27 mouse cellular contexts compared by ENCODE assay signal in genomic region chr11:90614743-90615142, GRCm38 (mm10). TPM values are rescaled to one million over a fixed set of nuclear protein-coding genes. Genes with fewer than 3 reads are reported as not detected.
DNase-seq lines count a peak whose midpoint lies in the region; ATAC-seq and TF ChIP-seq lines count a peak whose summit lies in the region.
"Had no signal": no experiment of that assay in that cellular context is flagged by ENCODE, and none has a peak within 500 bp of the region (broad histone marks: within the 10 kb centered on the region; RNA-seq: fewer than 3 reads in every experiment).

No protein-coding gene starts in this region.

- H3K4me3 ChIP-seq in G1E (ENCODE audit: low read depth, low read length) = no peak overlapping the region
- H3K4me3 ChIP-seq: forebrain, embryonic 10.5 days; forebrain, embryonic 13.5 days; heart, embryonic 15.5 days; hindbrain, embryonic 12.5 days; hindbrain, embryonic 15.5 days; intestine, embryonic 15.5 days had no signal

- H3K4me1 ChIP-seq in G1E (ENCODE audit: insufficient read depth, low read depth, low read length) = peaks cover 14% of the 10 kb centered on the region
- H3K4me1 ChIP-seq: forebrain, embryonic 10.5 days; forebrain, embryonic 13.5 days; heart, embryonic 15.5 days; hindbrain, embryonic 12.5 days; hindbrain, embryonic 15.5 days; intestine, embryonic 15.5 days had no signal

- no peaks in the 10 kb centered on the region for H3K27me3 ChIP-seq in G1E (ENCODE audit: insufficient read depth, low read length)
- H3K27me3 ChIP-seq: CH12.LX; forebrain, embryonic 13.5 days; heart, embryonic 15.5 days; hindbrain, embryonic 12.5 days; hindbrain, embryonic 15.5 days; intestine, embryonic 15.5 days; Patski had no signal

- peaks cover 28% of the 10 kb centered on the region for H3K36me3 ChIP-seq in G1E (replicated peaks)
- H3K36me3 ChIP-seq: hindbrain, embryonic 15.5 days; intestine, embryonic 15.5 days had no signal

- ATAC-seq in G1E (ENCODE audit: extremely low read depth, insufficient number of reproducible peaks, low FRiP score, poor library complexity, severe bottlenecking) = peak; percentile 70
- peak; percentile 51 for ATAC-seq in common myeloid progenitor, adult 5-6 weeks (replicated peaks; ENCODE audit: low read depth, poor library complexity, severe bottlenecking)
- ATAC-seq in megakaryocyte-erythroid progenitor cell, adult 5-6 weeks (replicated peaks; ENCODE audit: low FRiP score, low TSS enrichment, poor library complexity, severe bottlenecking) = peak; percentile 81
- ATAC-seq: forebrain, embryonic 13.5 days; forebrain, embryonic 16.5 days; intestine, embryonic 15.5 days; Patski had no signal

- DNase-seq in 416B (ENCODE audit: low read depth) (peak; percentile 83), G1E (ENCODE audit: low spot score) (no peak)
- DNase-seq in T-cell, adult 2 months (ENCODE audit: low spot score) = no peak
- DNase-seq in retina, embryonic 14.5 days (ENCODE audit: low spot score) = no peak
- DNase-seq: adrenal gland, adult 2 months; adrenal gland, postnatal 14 days; cerebellum, adult 11-12 months; cerebellum, adult 8-10 months; cerebellum, postnatal 10 days; cerebellum, postnatal 36 days; gastrocnemius, postnatal 10 days; gastrocnemius, postnatal 36 days; heart, adult 11 months; heart, postnatal 10 days; heart, postnatal 4 days; kidney, adult 18-20 months had no signal

- no peaks in the 10 kb centered on the region for H3K9me3 ChIP-seq in G1E (replicated peaks)
- H3K9me3 ChIP-seq: forebrain, embryonic 10.5 days; forebrain, embryonic 13.5 days; heart, embryonic 15.5 days; hindbrain, embryonic 12.5 days; hindbrain, embryonic 15.5 days; intestine, embryonic 15.5 days had no signal

- TF ChIP-seq CTCF in G1E (IDR thresholded peaks at IDR 0.05; ENCODE audit: low read depth, low read length) = no peak

RNA-seq across cellular contexts. Expression of gene Stxbp4, which starts 23.1 kb away (rescaled TPM):
- total RNA-seq in G1E (2014; fragmentation: Nextera tagmentation) (23.5 and 25.2 TPM in 2 replicates), G1E (2017) (6.2 and 8.2 TPM in 2 replicates)
- polyA plus RNA-seq in G1E (2012) = 0.22 and 0.28 TPM in 2 replicates
- total RNA-seq in common myeloid progenitor, adult 5-6 weeks (2017) = 9.0 and 9.1 TPM in 2 replicates
- total RNA-seq in megakaryocyte-erythroid progenitor cell, adult 5-6 weeks (2014; fragmentation: Nextera tagmentation) = 14.0 and 20.4 TPM in 2 replicates
- total RNA-seq in megakaryocyte-erythroid progenitor cell, adult 5-6 weeks (2017) = 4.1 and 7.0 TPM in 2 replicates

RNA-seq across cellular contexts. Expression of gene Cox11, which starts 23.2 kb away (rescaled TPM):
- 18.3 and 22.7 TPM in 2 replicates for total RNA-seq in G1E (2014; fragmentation: Nextera tagmentation)
- total RNA-seq in G1E (2017) = 19.2 and 26.9 TPM in 2 replicates
- 11.6 and 15.6 TPM in 2 replicates for polyA plus RNA-seq in G1E (2012)
- 14.7 and 36.2 TPM in 2 replicates for total RNA-seq in common myeloid progenitor, adult 5-6 weeks (2017)
- 37.0 and 40.1 TPM in 2 replicates for total RNA-seq in megakaryocyte-erythroid progenitor cell, adult 5-6 weeks (2014; fragmentation: Nextera tagmentation)
- total RNA-seq in megakaryocyte-erythroid progenitor cell, adult 5-6 weeks (2017) = 15.5 and 37.0 TPM in 2 replicates
